Mouse (Mus musculus): Measurements from ENCODE around the gene Treml4. TPM values are rescaled to one million over a fixed set of nuclear protein-coding genes. Genes with fewer than 3 reads are reported as not detected.

The Treml4 gene
- polyA plus RNA-seq (2017; shearing (Covaris generic)): 1 to 10 TPM in 1 of 2 experiments, under 1 TPM in 1; 0.43 to 6.5 TPM

GRCm38 (mm10) chr17:48263741-48264362 lies at the start of gene Treml4:
Gene Treml4, plus strand, starts transcription at chr17:48264295.

GRCm38 (mm10) chr17:48232518-48232917 lies 31.6 kb upstream of the Treml4 start, which contains the start of gene Trem1:
Gene Trem1, plus strand, starts transcription at chr17:48232768.

GRCm38 (mm10) chr17:48247221-48247928 lies 16.7 kb upstream of the Treml4 start, which contains the start of gene Trem3:
Gene Trem3, plus strand, starts transcription at chr17:48247777.

GRCm38 (mm10) chr17:48299203-48299602 lies 35.1 kb downstream of the Treml4 start, which contains the start of gene Treml2:
Gene Treml2, plus strand, starts transcription at chr17:48299498.

GRCm38 (mm10) chr17:48315905-48316579 lies 51.9 kb downstream of the Treml4 start, which contains the start of gene B430306N03Rik:
Gene B430306N03Rik, plus strand, starts transcription at chr17:48316141.

Other genes with a start within 250 kb of the Treml4 start
- not detected for gene 1700122O11Rik, start 226.0 kb upstream of the Treml4 start, polyA plus RNA-seq (2017; shearing (Covaris generic))
- 1 to 10 TPM in 1 of 2 experiments, not detected in 1; 1.7 TPM for gene 1700067P10Rik, start 175.0 kb upstream of the Treml4 start, polyA plus RNA-seq (2017; shearing (Covaris generic))
- gene 9830107B12Rik, start 118.0 kb upstream of the Treml4 start, polyA plus RNA-seq (2017; shearing (Covaris generic)): under 1 TPM; 0.23 to 0.32 TPM
- 1 to 10 TPM in 1 of 2 experiments, under 1 TPM in 1; 0.74 to 2.2 TPM for gene A530064D06Rik, start 97.0 kb upstream of the Treml4 start, polyA plus RNA-seq (2017; shearing (Covaris generic))
- under 1 TPM; 0.07 to 0.64 TPM for gene Trem1, start 31.5 kb upstream of the Treml4 start, polyA plus RNA-seq (2017; shearing (Covaris generic))
- not detected for gene Trem3, start 16.5 kb upstream of the Treml4 start, polyA plus RNA-seq (2017; shearing (Covaris generic))
- gene Treml2, start 35.2 kb downstream of the Treml4 start, polyA plus RNA-seq (2017; shearing (Covaris generic)): 10 to 100 TPM; 16.9 to 21.4 TPM
- gene B430306N03Rik, start 51.8 kb downstream of the Treml4 start, polyA plus RNA-seq (2017; shearing (Covaris generic)): 10 to 100 TPM in 1 of 2 experiments, 1 to 10 TPM in 1; 2.7 to 11.0 TPM
- not detected for gene Trem2, start 82.1 kb downstream of the Treml4 start, polyA plus RNA-seq (2017; shearing (Covaris generic))
- gene Treml1, start 95.6 kb downstream of the Treml4 start, polyA plus RNA-seq (2017; shearing (Covaris generic)): 1 to 10 TPM in 1 of 2 experiments, under 1 TPM in 1; 0.25 to 1.2 TPM
- 1 to 10 TPM; 5.1 to 5.5 TPM for gene Nfya, start 145.6 kb downstream of the Treml4 start, polyA plus RNA-seq (2017; shearing (Covaris generic))
- gene Oard1, start 145.7 kb downstream of the Treml4 start, polyA plus RNA-seq (2017; shearing (Covaris generic)): 10 to 100 TPM; 70.0 to 82.8 TPM
- gene Apobec2, start 168.6 kb downstream of the Treml4 start, polyA plus RNA-seq (2017; shearing (Covaris generic)): 1 to 10 TPM; 3.0 to 8.1 TPM
- 1 to 10 TPM in 1 of 2 experiments, under 1 TPM in 1; 0.24 to 9.0 TPM for gene Tspo2, start 187.2 kb downstream of the Treml4 start, polyA plus RNA-seq (2017; shearing (Covaris generic))
- gene Unc5cl, start 190.6 kb downstream of the Treml4 start, polyA plus RNA-seq (2017; shearing (Covaris generic)): 10 to 100 TPM; 24.2 to 36.8 TPM